Mouse (Mus musculus) heart, postnatal 14 days (tissue): ENCODE results near the gene Nfe2l1. TPM values are rescaled to one million over a fixed set of nuclear protein-coding genes. Genes with fewer than 3 reads are reported as not detected.
"Not testable (repeated sequence)": the region's sequence is repeated elsewhere in the genome, so short reads cannot be mapped to it uniquely, and the experiment has no call there.

Source experiments
- DNase-seq, 2 experiments: peaks; one replicate each; pipeline ENCODE4 v3.0.0; 2021 to 2022
- intact Hi-C: fragments of 180-260 bp; cut with DNase I; formaldehyde crosslinking; loops from one replicate; pipeline ENCODE4 v1.15.1; 2025
- total RNA-seq, 2 experiments: library from RNA; stranded (reverse); gene quantifications; 2 replicates each; pipeline ENCODE4 v1.2.3; 2021

Gene Nfe2l1
- total RNA-seq, 2 experiments from 2014 or later = 346 to 358 TPM

- intact Hi-C loops = no loop called here
- peak; percentile 82 to 86 for DNase-seq
Observed at GRCm38 (mm10) chr11:96824783-96825495, 4.8 kb downstream of the Nfe2l1 start.

GRCm38 (mm10) chr11:96823880-96824782, 5.6 kb downstream of the Nfe2l1 start:
- intact Hi-C loops = no loop called here
- DNase-seq = peak; percentile 82 to 84

DNA sequence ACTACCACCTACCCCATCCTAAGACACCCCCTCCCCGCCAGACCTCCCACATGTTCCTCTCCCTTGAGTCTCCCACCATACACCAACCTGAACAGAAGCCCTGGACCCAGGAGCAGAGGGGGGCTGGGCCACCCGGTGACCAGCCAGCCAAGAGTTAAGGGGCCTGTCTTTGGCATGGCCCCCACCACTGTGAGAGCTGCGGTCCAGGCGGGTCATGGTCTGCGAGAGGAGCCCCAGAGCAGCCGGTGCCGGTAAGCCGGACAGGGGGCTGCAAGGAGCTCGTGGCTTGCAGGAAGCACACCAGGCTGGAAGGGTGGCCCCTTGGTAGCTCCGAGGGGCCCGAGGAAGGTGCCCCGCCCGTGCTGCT, 6.3 kb downstream of the Nfe2l1 start:
- DNase-seq = no peak
- intact Hi-C loops = no loop called here

DNA sequence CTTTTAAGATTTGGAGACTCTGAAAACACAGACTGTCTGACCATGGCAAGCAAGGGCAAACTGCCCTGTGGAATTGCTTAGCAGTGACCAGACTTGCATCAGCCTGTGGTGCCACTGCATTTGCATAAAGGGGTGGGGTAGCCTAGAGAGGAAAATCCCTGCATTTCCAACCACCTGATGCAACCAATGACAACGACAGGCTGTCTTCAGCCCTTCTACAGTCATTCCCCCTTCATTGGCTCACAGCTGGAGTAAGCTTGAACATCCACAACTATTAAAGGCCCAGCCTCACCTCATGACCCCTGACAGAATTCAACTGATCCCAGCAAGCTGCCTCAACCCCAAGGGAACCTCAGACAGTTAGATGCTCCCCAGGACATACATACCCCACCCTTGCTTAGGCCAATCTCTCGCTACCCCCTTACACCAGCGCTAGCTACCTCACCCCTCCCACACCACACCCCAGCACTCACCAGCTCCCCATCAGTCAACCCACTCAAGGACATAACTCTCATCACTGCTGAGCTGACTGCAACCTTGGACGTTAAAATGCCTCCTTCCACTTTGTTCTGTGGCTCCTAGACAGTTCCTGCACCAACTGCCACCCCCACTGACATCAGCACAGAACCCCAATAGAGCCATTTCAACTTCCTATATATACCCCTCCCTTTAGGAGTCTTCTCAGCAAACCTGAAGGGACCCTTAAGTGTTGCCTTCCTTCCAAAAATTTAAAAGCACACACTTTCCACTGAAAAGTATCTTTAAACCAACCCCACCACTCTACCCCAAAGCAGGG, 6.9 kb downstream of the Nfe2l1 start:
- no peak for DNase-seq
- intact Hi-C loops = no loop called here

- DNase-seq = no peak
- intact Hi-C loops = no loop called here
Observed at GRCm38 (mm10) chr11:96821956-96822355, 7.8 kb downstream of the Nfe2l1 start.

GRCm38 (mm10) chr11:96818128-96818710, 11.5 kb downstream of the Nfe2l1 start:
- intact Hi-C loops = no loop called here
- no peak for DNase-seq

GRCm38 (mm10) chr11:96816979-96817378, 12.8 kb downstream of the Nfe2l1 start:
- intact Hi-C loops = no loop called here
- no peak for DNase-seq

DNA sequence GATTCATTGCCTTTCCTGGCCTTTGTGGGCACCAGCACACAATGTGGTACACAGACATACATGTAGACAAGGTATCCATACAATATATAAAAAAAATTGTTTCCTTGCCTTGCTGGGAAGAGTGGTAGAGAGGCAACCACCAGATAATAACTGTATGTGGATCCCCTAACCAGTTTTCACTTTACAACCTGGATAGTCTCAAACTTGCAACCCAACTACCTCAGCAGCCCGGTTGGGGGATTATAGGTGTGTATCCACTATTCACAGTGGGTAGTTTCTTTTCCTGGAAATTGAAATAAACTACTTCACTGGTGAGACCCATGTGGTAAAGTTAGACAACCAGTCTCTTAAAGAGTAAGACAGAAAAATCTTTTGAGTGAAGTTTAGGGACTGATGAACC, 13.3 kb downstream of the Nfe2l1 start:
- DNase-seq = no peak
- intact Hi-C loops = no loop called here

GRCm38 (mm10) chr11:96815895-96816294, 13.9 kb downstream of the Nfe2l1 start:
- no peak for DNase-seq
- intact Hi-C loops = no loop called here

DNA sequence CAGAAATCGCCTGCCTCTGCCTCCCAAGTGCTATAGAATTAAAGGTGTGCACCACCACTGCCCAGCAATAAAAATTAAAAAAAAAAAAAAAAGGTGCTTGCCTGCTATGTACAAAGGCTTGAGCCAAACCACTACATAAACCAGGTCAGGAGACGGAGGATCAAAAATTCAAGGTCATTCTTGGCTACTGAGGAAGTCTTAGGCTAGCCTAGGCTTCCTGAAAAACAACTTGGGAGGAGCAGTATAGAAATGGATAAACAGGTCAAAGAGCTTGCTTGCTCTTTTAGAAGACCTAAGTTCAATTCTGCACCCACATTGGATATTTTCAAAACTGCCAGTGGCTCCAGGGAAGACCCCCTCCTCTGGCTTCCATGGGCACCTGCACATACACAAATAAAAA, 15.3 kb downstream of the Nfe2l1 start:
- intact Hi-C loops = no loop called here
- DNase-seq = no peak

DNA sequence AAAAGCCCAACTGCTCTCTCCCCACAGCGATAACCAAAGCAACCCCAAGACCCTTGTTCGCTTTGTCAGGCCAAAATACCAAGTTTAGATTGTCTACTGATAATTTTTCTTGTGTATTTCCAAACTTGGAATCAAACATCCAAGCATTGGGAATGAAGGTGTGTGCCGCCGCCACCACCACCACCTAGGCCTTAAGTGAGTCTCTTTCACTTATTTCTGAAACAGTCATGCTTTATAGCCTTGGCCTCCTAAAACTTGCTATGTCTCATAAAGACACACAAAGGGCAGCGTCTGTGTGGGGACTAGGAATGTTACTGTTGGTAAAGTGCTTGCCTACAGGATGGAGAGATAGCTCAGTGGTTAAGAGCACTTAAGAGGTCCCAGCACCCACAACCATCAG, 15.8 kb downstream of the Nfe2l1 start:
- no peak for DNase-seq
- intact Hi-C loops = no loop called here

DNA sequence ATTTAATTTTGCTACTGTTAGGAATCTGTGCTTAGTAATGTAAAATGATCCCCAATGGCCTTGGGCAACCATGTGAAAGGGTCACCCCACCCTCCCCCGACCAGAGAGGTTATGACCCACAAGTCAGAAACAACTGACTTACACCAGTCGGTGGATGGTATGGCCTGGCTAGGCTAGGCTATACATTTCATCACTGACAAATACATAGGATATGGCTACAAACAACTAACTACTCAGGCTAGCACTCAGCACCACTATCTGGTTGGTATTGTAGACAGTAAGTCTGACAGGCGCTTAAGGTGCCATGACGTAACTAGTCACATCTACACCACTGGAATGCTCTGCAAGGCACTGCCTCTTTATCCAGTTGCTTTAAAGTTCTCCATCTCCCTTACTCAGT, 16.3 kb downstream of the Nfe2l1 start:
- intact Hi-C loops = no loop called here
- no peak for DNase-seq

DNA sequence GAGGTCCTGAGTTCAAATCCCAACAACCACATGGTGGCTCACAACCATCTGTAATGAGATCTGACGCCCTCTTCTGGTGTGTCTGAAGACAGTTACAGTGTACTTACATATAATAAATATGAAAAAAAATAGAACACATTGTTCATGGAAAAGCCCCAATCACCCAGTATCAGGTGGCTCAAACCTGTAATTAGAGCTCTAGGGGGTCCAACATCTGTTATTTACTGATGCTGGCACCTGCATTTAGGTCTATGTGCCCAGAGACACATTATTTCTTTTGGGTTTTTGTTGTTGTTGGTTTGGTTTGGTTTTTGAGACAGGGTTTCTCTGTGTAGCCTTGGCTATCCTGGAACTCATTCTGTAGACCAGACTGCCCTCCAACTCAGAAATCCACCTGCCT, 18.6 kb downstream of the Nfe2l1 start:
- intact Hi-C loops, DNase-seq: not testable (repeated sequence)

- intact Hi-C loops = no loop called here
- DNase-seq = no peak
Observed at GRCm38 (mm10) chr11:96809562-96810235, 20.1 kb downstream of the Nfe2l1 start.

- DNase-seq = no peak
- intact Hi-C loops = no loop called here
Observed at GRCm38 (mm10) chr11:96808066-96808465, 21.7 kb downstream of the Nfe2l1 start.

GRCm38 (mm10) chr11:96805606-96806005, 24.2 kb downstream of the Nfe2l1 start:
- DNase-seq = no peak
- intact Hi-C loops = no loop called here

DNA sequence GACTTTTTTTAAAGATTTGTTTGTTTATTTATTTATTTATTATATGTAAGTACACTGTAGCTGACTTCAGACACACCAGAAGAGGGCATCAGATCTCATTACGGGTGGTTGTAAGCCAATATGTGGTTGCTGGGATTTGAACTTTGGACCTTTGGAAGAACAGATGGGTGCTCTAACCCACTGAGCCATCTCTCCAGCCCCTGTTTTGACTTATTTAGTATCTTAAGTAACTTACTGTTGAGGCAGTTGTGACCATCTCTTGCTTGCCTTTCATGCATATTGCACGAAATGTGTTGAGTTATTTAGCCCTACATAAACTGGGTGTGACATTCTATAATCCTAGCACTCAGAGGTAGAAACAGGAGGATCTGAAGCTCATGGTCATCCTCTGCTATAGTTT, 30.3 kb downstream of the Nfe2l1 start:
- intact Hi-C loops = no loop called here
- DNase-seq = no peak

GRCm38 (mm10) chr11:96796586-96796985, 33.2 kb downstream of the Nfe2l1 start:
- intact Hi-C loops = no loop called here
- DNase-seq = no peak

DNA sequence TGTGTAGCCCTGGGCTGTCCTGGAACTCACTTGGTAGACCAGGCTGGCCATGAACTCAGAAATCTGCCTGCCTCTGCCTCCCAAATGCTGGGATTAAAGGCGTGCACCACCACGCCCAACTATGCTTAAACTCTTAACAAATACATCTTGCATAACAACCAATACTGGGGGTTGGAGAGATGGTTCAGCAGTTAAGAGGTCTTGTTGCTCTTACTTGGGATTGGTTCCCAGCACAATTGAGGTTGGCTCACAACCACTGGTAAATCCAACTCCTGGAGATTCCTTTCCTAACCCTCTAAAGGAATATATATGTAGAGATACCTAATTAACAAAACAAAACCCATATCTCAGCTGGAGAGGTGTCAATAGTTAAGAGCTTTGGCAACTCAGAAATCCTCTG, 33.7 kb downstream of the Nfe2l1 start:
- intact Hi-C loops = no loop called here
- no peak for DNase-seq

DNA sequence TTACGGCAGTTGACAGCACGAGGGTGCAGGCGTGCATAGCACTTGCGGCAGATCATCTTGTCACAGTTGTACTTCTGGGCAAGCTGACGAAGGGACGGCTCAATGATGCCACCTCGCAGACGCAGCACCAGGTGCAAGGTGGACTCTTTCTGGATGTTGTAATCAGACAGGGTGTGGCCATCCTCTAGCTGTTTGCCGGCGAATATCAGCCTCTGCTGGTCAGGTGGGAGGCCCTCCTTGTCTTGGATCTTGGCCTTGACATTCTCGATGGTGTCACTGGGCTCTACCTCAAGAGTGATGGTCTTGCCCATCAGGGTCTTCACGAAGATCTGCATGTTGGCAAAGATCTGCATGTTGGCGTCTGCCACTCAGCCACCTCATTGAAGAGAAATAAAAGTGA, 34.3 kb downstream of the Nfe2l1 start:
- intact Hi-C loops = loop anchor here (2.0 kb wide), 1 partner anchor 35 kb away; no protein-coding TSS in a partner anchor
- DNase-seq = no peak
